In the genomic region with DNA sequence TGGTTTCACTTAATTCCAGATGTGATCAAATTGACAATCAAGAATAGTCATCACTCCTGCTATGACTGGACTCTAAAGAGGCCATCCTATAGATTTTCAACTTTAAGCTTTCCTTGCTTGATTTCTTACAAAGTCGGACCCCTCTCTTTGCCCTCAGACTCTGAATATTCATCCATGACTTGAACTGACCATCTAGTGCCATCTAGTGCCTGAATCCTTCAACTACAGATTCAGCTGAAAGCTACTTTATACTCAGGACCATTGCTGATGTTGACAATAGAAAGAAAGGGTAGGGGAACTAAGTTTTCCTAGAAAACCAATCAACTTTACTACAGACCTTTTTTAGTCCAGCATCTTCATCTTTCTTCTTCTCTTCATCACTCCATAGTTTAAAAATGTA, we compare ENCODE assay signal across 9 mouse cellular contexts.
DNase-seq lines count a peak whose midpoint lies in the region; ATAC-seq and TF ChIP-seq lines count a peak whose summit lies in the region.
"Had no signal": no experiment of that assay in that cellular context is flagged by ENCODE, and none has a peak within 500 bp of the region (broad histone marks: within the 10 kb centered on the region; RNA-seq: fewer than 3 reads in every experiment).

No protein-coding gene starts in this region.

- DNase-seq in lung, postnatal 0 days (ENCODE audit: low spot score): peak; percentile 18
- no peak for DNase-seq in lung, adult 2 months
- DNase-seq in embryo, embryonic 9.5 days (ENCODE audit: extremely low spot score): peak; percentile 31
- DNase-seq in yolk sac, embryonic 10.5 days (ENCODE audit: low spot score): no peak
- DNase-seq: layer of hippocampus, adult 9-11 months; thymus, adult 2 months had no signal

- no peak for TF ChIP-seq POLR2A in lung, adult 2 months (IDR thresholded peaks at IDR 0.05; ENCODE audit: borderline replicate concordance, extremely low read depth, low read depth, low read length)

- no peaks in the 10 kb centered on the region for H3K9me3 ChIP-seq in hindbrain, embryonic 16.5 days (ENCODE audit: control insufficient read depth, low read length)
- H3K9me3 ChIP-seq in hindbrain, embryonic 12.5 days (replicated peaks): no peaks in the 10 kb centered on the region
- H3K9me3 ChIP-seq in lung, postnatal 0 days (ENCODE audit: low read length): no peaks in the 10 kb centered on the region
- H3K9me3 ChIP-seq in midbrain, embryonic 16.5 days (replicated peaks; ENCODE audit: control insufficient read depth, low read length, poor library complexity, severe bottlenecking): no peaks in the 10 kb centered on the region

- H3K9ac ChIP-seq in hindbrain, embryonic 16.5 days (ENCODE audit: low read depth, low read length): no peak overlapping the region
- H3K9ac ChIP-seq in hindbrain, embryonic 12.5 days: no peak overlapping the region
- no peak overlapping the region for H3K9ac ChIP-seq in lung, postnatal 0 days (replicated peaks; ENCODE audit: low read depth)
- no peak overlapping the region for H3K9ac ChIP-seq in midbrain, embryonic 16.5 days (ENCODE audit: low read depth, low read length)

- no peaks in the 10 kb centered on the region for H3K27me3 ChIP-seq in hindbrain, embryonic 16.5 days (replicated peaks; ENCODE audit: control insufficient read depth, insufficient read depth, low read length)
- H3K27me3 ChIP-seq in hindbrain, embryonic 12.5 days: no peaks in the 10 kb centered on the region
- no peaks in the 10 kb centered on the region for H3K27me3 ChIP-seq in lung, postnatal 0 days (replicated peaks; ENCODE audit: insufficient read depth, low read length)
- H3K27me3 ChIP-seq in midbrain, embryonic 16.5 days (ENCODE audit: control insufficient read depth, insufficient read depth, low read depth, low read length): no peaks in the 10 kb centered on the region

- TF ChIP-seq CTCF in lung, postnatal 0 days (IDR thresholded peaks at IDR 0.05): peak; percentile 60
- no peak for TF ChIP-seq CTCF in lung, adult 2 months (IDR thresholded peaks at IDR 0.05; ENCODE audit: insufficient read depth, low read length)

- 14% methylated on average over 1 of the region's 1 CpGs for WGBS in hindbrain, embryonic 16.5 days
- WGBS in hindbrain, embryonic 12.5 days: 9% methylated on average over 1 of the region's 1 CpGs
- WGBS in lung, postnatal 0 days: 20% methylated on average over 1 of the region's 1 CpGs
- 28% methylated on average over 1 of the region's 1 CpGs for WGBS in lung, adult 2 months
- 11% methylated on average over 1 of the region's 1 CpGs for WGBS in midbrain, embryonic 16.5 days

- H3K4me1 ChIP-seq in hindbrain, embryonic 16.5 days (ENCODE audit: control insufficient read depth, insufficient read depth, low read depth, low read length): no peaks in the 10 kb centered on the region
- H3K4me1 ChIP-seq in hindbrain, embryonic 12.5 days: no peaks in the 10 kb centered on the region
- H3K4me1 ChIP-seq in lung, postnatal 0 days (ENCODE audit: insufficient read depth, low read depth, low read length): no peaks in the 10 kb centered on the region
- H3K4me1 ChIP-seq in lung, adult 2 months (ENCODE audit: control insufficient read depth, insufficient read depth, low read length): no peaks in the 10 kb centered on the region
- H3K4me1 ChIP-seq in midbrain, embryonic 16.5 days (ENCODE audit: control insufficient read depth, insufficient read depth, low read length): no peaks in the 10 kb centered on the region

- no peak overlapping the region for H3K4me2 ChIP-seq in hindbrain, embryonic 16.5 days (ENCODE audit: low read length)
- no peak overlapping the region for H3K4me2 ChIP-seq in hindbrain, embryonic 12.5 days (replicated peaks)
- H3K4me2 ChIP-seq in lung, postnatal 0 days (replicated peaks; ENCODE audit: low read depth, low read length): no peak overlapping the region
- no peak overlapping the region for H3K4me2 ChIP-seq in midbrain, embryonic 16.5 days (ENCODE audit: low read length)

- H3K27ac ChIP-seq in hindbrain, embryonic 16.5 days (ENCODE audit: low read depth, low read length): no peak overlapping the region
- H3K27ac ChIP-seq in hindbrain, embryonic 12.5 days: no peak overlapping the region
- H3K27ac ChIP-seq in lung, postnatal 0 days (ENCODE audit: low read length): no peak overlapping the region
- H3K27ac ChIP-seq in midbrain, embryonic 16.5 days (ENCODE audit: low read length): no peak overlapping the region

- peak; percentile 60; the same call in 1 of the 2 replicates for ATAC-seq in hindbrain, embryonic 16.5 days
- ATAC-seq in hindbrain, embryonic 12.5 days (ENCODE audit: low FRiP score): no peak; the same call in 1 of the 2 replicates
- no peak for ATAC-seq in lung, postnatal 0 days
- peak; percentile 51; the same call in 1 of the 2 replicates for ATAC-seq in midbrain, embryonic 16.5 days

- no peaks in the 10 kb centered on the region for H3K36me3 ChIP-seq in hindbrain, embryonic 16.5 days (ENCODE audit: control insufficient read depth, insufficient read depth, low read length)
- H3K36me3 ChIP-seq in hindbrain, embryonic 12.5 days: no peaks in the 10 kb centered on the region
- H3K36me3 ChIP-seq in lung, postnatal 0 days (ENCODE audit: insufficient read depth, low read length): no peaks in the 10 kb centered on the region
- no peaks in the 10 kb centered on the region for H3K36me3 ChIP-seq in midbrain, embryonic 16.5 days (ENCODE audit: control insufficient read depth, insufficient read depth, low read length)

- no peak for TF ChIP-seq EP300 in lung, postnatal 0 days (IDR thresholded peaks at IDR 0.05)

- no peak overlapping the region for H3K4me3 ChIP-seq in hindbrain, embryonic 16.5 days (ENCODE audit: low read length)
- no peak overlapping the region for H3K4me3 ChIP-seq in hindbrain, embryonic 12.5 days
- no peak overlapping the region for H3K4me3 ChIP-seq in lung, postnatal 0 days (ENCODE audit: low read depth, low read length)
- H3K4me3 ChIP-seq in lung, adult 2 months (replicated peaks; ENCODE audit: extremely low read depth, low read depth, low read length): no peak overlapping the region
- no peak overlapping the region for H3K4me3 ChIP-seq in midbrain, embryonic 16.5 days (ENCODE audit: low read depth, low read length)

Comparison
In these comparisons a context has a peak if more than half of its experiments do, and no peak if none do; other contexts are left out.
1. ATAC-seq: peak in hindbrain, embryonic 16.5 days (single experiment) and midbrain, embryonic 16.5 days (single experiment); none in hindbrain, embryonic 12.5 days (single experiment) and lung, postnatal 0 days (single experiment).
2. DNase-seq: peak in lung, postnatal 0 days (single experiment) and embryo, embryonic 9.5 days (single experiment); none in lung, adult 2 months (single experiment) and yolk sac, embryonic 10.5 days (single experiment).